Mouse (Mus musculus) cortical plate, adult 2 months (tissue): Measurements from ENCODE around the gene D5Ertd579e.

Source experiments
- CTCF ChIP-seq: fragments of 200-500 bp; IDR thresholded peaks from 2 replicates; pipeline ENCODE4 v1.5.1; 2011; ENCODE audit warnings: mild to moderate bottlenecking, control low read depth, low read length; ENCODE audit not compliant: insufficient read depth; ENCODE audit errors: extremely low read depth
- POLR2A ChIP-seq: fragments of 200-500 bp; IDR thresholded peaks from 2 replicates; pipeline ENCODE4 v1.6.1; 2011; ENCODE audit warnings: mild to moderate bottlenecking, low read length, control low read depth; ENCODE audit not compliant: insufficient read depth; ENCODE audit errors: extremely low read depth

DNA sequence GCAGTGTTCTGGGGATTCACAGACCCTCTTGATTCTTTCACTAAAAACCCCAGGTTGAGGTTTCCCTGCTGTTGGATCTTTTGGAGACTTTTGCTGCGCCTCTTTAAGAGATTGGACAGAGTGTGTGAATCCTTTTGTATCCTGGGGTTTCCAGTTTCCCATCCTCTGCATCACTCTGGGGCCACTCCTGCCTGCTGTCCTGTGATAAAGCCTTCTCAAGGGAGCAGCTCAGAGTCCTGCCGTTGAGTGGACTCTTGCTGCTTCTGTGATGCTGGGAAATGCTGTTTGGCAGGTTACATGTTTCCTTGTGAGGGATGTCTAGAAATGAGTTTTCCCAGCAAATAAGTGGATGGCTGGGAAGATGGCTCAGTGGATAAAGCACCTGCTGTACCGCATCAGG is 37.6 kb upstream of the D5Ertd579e start:
- no peak for TF ChIP-seq CTCF
- no peak for TF ChIP-seq POLR2A
